Mouse (Mus musculus) liver, embryonic 14.5 days (tissue): ENCODE data around the gene Slc30a9. TPM values are rescaled to one million over a fixed set of nuclear protein-coding genes. Genes with fewer than 3 reads are reported as not detected.

Experiments used
- ATAC-seq: fragments of 200-750 bp; cut with Nextera tagmentation; 2 replicates; pipeline ENCODE4 v1.8.0; 2017; ENCODE audit warnings: moderate number of reproducible peaks, mild to moderate bottlenecking, moderate library complexity; ENCODE audit not compliant: insufficient read depth
- DNase-seq, 3 experiments: peaks; one replicate each; pipeline ENCODE4 v3.0.0-alpha.2; 2012 to 2013; ENCODE audit warnings: low read depth in 3 of 3, low spot score in 3 of 3
- H3K27ac ChIP-seq: fragments of 300-500 bp; sonication (generic); 2 replicates; pipeline ENCODE4 v1.5.1; 2014; ENCODE audit warnings: moderate library complexity, mild to moderate bottlenecking, control low read depth, inconsistent platforms
- H3K27me3 ChIP-seq: fragments of 300-500 bp; sonication (generic); 2 replicates; pipeline ENCODE4 v1.6.1; 2014; ENCODE audit warnings: mild to moderate bottlenecking, low read length, moderate library complexity; ENCODE audit not compliant: control insufficient read depth, insufficient read depth
- H3K36me3 ChIP-seq: fragments of 300-500 bp; sonication (generic); replicated peaks from 2 replicates; pipeline ENCODE4 v1.6.1; 2014; ENCODE audit warnings: low read depth; ENCODE audit not compliant: control insufficient read depth, insufficient read depth
- H3K4me1 ChIP-seq, 2 experiments: fragments of 200-500 bp in 1 of 2; fragments of 300-500 bp in 1 of 2; sonication (generic) in 1 of 2; replicated peaks; 2 replicates each; pipeline ENCODE4 v1.6.1; 2012 to 2014; ENCODE audit warnings: antibody characterized with exemption in 1 of 2, inconsistent platforms in 1 of 2, low read length in 1 of 2; ENCODE audit not compliant: control insufficient read depth in 2 of 2, insufficient read depth in 2 of 2
- H3K4me2 ChIP-seq: fragments of 300-500 bp; sonication (generic); 2 replicates; pipeline ENCODE4 v1.6.1; 2014; ENCODE audit warnings: low read depth, mild to moderate bottlenecking, control low read depth, moderate library complexity
- H3K4me3 ChIP-seq, 2 experiments: fragments of 200-500 bp in 1 of 2; fragments of 300-500 bp in 1 of 2; sonication (generic) in 1 of 2; 2 replicates each; pipeline ENCODE4 v1.5.1; 2012 to 2014; ENCODE audit warnings: low read depth in 2 of 2, low read length in 2 of 2, mild to moderate bottlenecking in 2 of 2, control low read depth in 1 of 2, inconsistent platforms in 1 of 2, moderate library complexity in 1 of 2; ENCODE audit not compliant: insufficient read depth in 1 of 2
- H3K9ac ChIP-seq: fragments of 300-500 bp; sonication (generic); replicated peaks from 2 replicates; pipeline ENCODE4 v1.6.1; 2014; ENCODE audit warnings: mild to moderate bottlenecking, control low read depth, moderate library complexity
- H3K9me3 ChIP-seq: fragments of 300-500 bp; sonication (generic); 2 replicates; pipeline ENCODE4 v1.6.1; 2016; ENCODE audit warnings: low read length, mixed read lengths; ENCODE audit not compliant: control insufficient read depth
- CTCF ChIP-seq: IDR thresholded peaks from 2 replicates; pipeline ENCODE4 v1.5.1; 2016; ENCODE audit warnings: antibody characterized with exemption, low read depth, control low read depth
- EP300 ChIP-seq: IDR thresholded peaks from 2 replicates; pipeline ENCODE4 v1.6.1; 2016; ENCODE audit warnings: antibody characterized with exemption, low read depth
- WGBS: fragments of 180-500 bp; shearing (Covaris S2); extraction: QIAGEN DNeasy Blood & Tissue Kit; methylation state at CpG from one replicate; pipeline ENCODE4 v1.1.7; 2014; ENCODE audit not compliant: insufficient replicate concordance; 5-methylcytosine and 5-hydroxymethylcytosine counted together
- polyA plus RNA-seq, 2 experiments: library from polyadenylated mRNA; depleted of rRNA in 1 of 2; stranded (reverse) in 1 of 2; unstranded in 1 of 2; fragments of >200 nt; fragmentation: Nextera tagmentation in 1 of 2; extraction: Ambion mirVana in 1 of 2; gene quantifications; 2 replicates each; pipeline versions ENCODE4 v1.2.1 to v1.2.3; 2012 to 2014

The Slc30a9 gene
- polyA plus RNA-seq, 2 experiments, result 15.8 to 70.2 TPM

DNA sequence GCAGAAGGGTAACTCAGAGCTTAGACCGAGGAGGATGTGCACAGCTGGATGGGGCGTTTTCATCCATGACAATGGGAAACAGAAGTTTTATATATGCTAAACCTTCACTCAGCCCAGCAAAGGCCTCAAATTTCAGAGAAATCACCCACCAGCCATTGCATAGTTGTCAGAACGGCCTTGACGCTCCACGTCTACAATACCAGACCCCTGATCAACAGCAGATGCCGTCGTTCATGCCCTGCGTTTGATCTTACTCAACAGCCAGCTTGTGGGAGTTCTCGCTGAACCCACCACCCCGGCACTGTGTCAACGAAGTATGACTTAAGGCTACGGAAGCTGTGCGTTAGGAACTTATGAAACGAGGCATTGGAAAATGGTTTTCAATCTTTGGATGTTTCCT lies 90.4 kb downstream of the Slc30a9 start:
- TF ChIP-seq CTCF (no peak), EP300 (no peak)
- Histone ChIP-seq H3K4me2 (no peak overlapping the region), H3K4me3 (no peak overlapping the region), H3K9ac (no peak overlapping the region), H3K4me1 (peaks cover 0 to 2% of the 10 kb centered on the region in 2 experiments; a peak in 1 of 4 replicates), H3K27ac (no peak overlapping the region), H3K27me3 (no peaks in the 10 kb centered on the region), H3K36me3 (no peaks in the 10 kb centered on the region), H3K9me3 (no peaks in the 10 kb centered on the region)
- no peak for DNase-seq
- ATAC-seq, result no peak
- WGBS, result 81% methylated on average over 14 of the region's 14 CpGs

DNA sequence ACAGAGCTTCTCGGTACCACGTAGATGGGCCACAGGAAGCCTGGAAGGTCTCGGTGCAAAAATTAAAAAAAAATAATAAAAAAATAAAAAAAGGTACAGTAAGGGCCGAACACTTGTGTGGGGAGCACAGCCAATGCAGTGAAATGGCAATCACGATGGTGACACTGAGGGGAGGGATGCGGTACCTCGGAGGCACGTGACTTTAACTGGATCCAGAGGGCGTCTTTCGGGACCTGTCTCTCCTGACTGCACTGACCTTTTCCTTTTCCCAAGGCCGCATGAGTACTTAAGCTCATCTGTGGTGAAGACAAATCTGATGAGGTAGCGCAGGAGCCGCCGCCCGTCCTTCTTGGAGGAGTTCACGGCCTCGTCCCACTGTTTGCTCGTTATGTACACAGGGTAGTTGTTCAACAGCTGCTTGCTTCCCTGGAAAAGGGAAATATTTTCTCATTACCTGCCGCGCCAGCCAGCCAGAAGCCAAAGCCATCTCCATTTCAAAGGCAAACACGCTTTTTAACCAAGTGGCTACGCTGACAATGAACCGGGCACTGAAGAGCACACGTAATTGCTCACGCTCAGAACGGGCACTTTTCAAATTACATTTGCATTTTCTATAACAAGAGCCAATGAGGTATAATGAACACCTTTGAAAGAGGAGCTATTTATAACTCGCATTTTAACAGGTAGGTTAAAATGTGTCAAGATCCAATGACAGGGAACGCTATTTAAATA lies 93.3 kb downstream of the Slc30a9 start:
- no peaks in the 10 kb centered on the region for H3K9me3 ChIP-seq
- no peaks in the 10 kb centered on the region for H3K4me1 ChIP-seq
- ATAC-seq (no peak), DNase-seq (no peak)
- no peak overlapping the region for H3K4me2 ChIP-seq
- 80% methylated on average over 28 of the region's 28 CpGs for WGBS
- no peaks in the 10 kb centered on the region for H3K27me3 ChIP-seq
- TF ChIP-seq CTCF, result no peak
- no peak overlapping the region for H3K27ac ChIP-seq
- H3K36me3 ChIP-seq, result no peaks in the 10 kb centered on the region
- H3K4me3 ChIP-seq, result no peak overlapping the region
- no peak overlapping the region for H3K9ac ChIP-seq

DNA sequence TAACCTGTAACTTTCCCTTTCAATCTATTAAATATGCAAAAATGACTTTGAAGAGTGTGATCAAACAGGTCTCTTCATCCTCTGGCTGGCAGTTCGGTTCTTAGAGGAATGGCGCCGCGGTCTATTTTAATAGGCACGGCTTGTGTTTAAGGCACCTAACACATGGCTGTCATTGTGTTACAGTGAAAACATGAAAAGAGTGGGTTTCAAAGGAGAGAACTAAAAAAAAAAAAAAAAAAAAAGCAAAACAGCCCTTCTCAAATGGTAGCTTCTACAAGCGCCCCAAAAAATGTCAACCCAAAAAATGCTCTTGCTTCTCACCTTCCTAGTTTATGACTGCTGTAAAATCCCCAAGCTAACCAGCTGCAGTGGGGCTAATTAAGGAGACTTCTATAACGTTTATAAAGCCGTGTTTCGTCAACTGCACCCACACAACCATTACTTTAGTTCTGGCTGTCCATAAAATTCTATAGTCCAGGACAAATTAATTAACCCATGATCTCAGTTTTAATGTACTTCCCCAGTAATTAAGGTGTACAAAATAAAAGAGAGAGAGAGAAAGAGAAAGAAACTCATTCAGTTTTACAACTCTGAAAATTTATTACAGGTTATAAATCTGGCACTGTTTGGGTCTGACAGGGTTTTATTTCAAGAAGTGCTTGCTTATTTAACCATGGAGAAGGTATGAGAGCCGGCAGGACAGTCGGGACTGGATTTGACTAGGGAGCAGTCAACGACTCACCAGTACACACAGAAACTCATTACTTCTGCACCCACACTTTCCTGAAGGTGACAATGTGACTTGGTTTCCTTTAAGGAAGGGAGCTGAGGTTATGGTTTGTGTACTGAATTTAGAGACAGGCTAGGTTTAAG lies 94.1 kb downstream of the Slc30a9 start:
- no peak for ATAC-seq
- Histone ChIP-seq H3K4me2 (no peak overlapping the region), H3K4me3 (no peak overlapping the region), H3K4me1 (no peaks in the 10 kb centered on the region), H3K27ac (no peak overlapping the region), H3K27me3 (no peaks in the 10 kb centered on the region), H3K9ac (no peak overlapping the region), H3K9me3 (no peaks in the 10 kb centered on the region), H3K36me3 (no peaks in the 10 kb centered on the region)
- TF ChIP-seq CTCF (no peak), EP300 (no peak)
- WGBS, result 68% methylated on average over 12 of the region's 12 CpGs
- DNase-seq, result no peak

DNA sequence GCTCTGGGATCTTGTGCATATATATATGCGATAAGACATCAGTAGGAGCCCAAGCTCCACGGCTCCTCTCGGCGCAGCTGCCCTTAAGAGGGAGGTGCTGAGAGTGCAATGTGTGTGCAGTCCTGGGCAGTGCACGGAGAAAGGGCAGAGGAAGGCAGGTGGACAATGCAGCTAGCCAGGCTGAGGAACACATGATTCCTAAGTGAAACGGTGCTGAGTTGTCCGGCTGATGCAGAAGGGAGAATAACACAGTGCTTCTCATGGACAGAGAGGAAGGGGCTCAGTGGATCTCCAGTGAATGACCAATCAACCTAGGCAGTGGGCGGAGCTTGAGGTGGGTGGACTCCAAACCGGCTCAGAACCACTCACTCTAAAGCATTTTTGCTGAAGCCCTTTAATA lies 94.9 kb downstream of the Slc30a9 start:
- TF ChIP-seq EP300 (no peak), CTCF (no peak)
- Histone ChIP-seq H3K27ac (no peak overlapping the region), H3K36me3 (no peaks in the 10 kb centered on the region), H3K4me1 (no peaks in the 10 kb centered on the region), H3K27me3 (no peaks in the 10 kb centered on the region), H3K9me3 (no peaks in the 10 kb centered on the region), H3K9ac (no peak overlapping the region), H3K4me2 (no peak overlapping the region), H3K4me3 (no peak overlapping the region)
- WGBS, result 63% methylated on average over 9 of the region's 9 CpGs
- no peak for ATAC-seq
- no peak for DNase-seq

DNA sequence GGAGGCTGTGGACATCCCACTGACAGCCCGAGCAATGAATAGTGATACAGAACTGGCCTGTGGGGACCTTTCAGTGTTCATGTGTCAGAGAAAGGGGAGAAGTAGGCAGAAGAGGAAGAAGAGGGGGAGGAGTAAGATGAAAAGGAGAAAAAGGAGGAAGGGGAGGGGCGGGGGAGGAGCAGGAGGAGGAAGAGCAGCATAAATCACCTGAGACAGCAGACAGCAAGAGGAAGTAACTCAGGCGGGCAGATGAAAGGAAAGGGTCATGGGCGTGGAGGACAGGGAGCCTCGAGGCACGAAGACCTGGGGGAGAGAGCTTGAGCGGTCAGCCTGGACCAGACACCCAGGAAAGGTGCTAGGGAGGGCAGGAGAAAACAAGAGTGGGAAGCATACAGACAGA lies 97.6 kb downstream of the Slc30a9 start:
- H3K27ac ChIP-seq, result no peak overlapping the region
- H3K4me1 ChIP-seq, result no peaks in the 10 kb centered on the region
- no peaks in the 10 kb centered on the region for H3K9me3 ChIP-seq
- H3K4me2 ChIP-seq, result no peak overlapping the region
- no peaks in the 10 kb centered on the region for H3K36me3 ChIP-seq
- DNase-seq (no peak), ATAC-seq (no peak)
- no peak overlapping the region for H3K9ac ChIP-seq
- WGBS, result 29% methylated on average over 7 of the region's 7 CpGs
- no peaks in the 10 kb centered on the region for H3K27me3 ChIP-seq
- TF ChIP-seq EP300 (no peak), CTCF (no peak)
- no peak overlapping the region for H3K4me3 ChIP-seq
